Mouse (Mus musculus) G1E (cell line): ENCODE results near the gene Eapp. TPM values are rescaled to one million over a fixed set of nuclear protein-coding genes. Genes with fewer than 3 reads are reported as not detected.

Experiments
- ATAC-seq: 2 replicates; pipeline ENCODE4 v1.8.0; 2016; ENCODE audit warnings: mild to moderate bottlenecking; ENCODE audit not compliant: insufficient number of reproducible peaks, poor library complexity, low FRiP score, severe bottlenecking; ENCODE audit errors: extremely low read depth
- DNase-seq: peaks from one replicate; pipeline ENCODE4 v3.0.0; 2012; ENCODE audit warnings: low spot score
- H3K27me3 ChIP-seq: 2 replicates; pipeline ENCODE4 v1.6.1; 2012; ENCODE audit warnings: mild to moderate bottlenecking, low read length, inconsistent platforms; ENCODE audit not compliant: insufficient read depth
- H3K36me3 ChIP-seq: replicated peaks from 2 replicates; pipeline ENCODE3; 2012; ENCODE audit warnings: mild to moderate bottlenecking, inconsistent platforms
- H3K4me1 ChIP-seq: 2 replicates; pipeline ENCODE4 v1.6.1; 2012; ENCODE audit warnings: low read depth, low read length, inconsistent platforms, mixed read lengths; ENCODE audit not compliant: insufficient read depth
- H3K4me3 ChIP-seq: 2 replicates; pipeline ENCODE4 v1.5.1; 2012; ENCODE audit warnings: low read depth, mild to moderate bottlenecking, inconsistent platforms, low read length, moderate library complexity, mixed read lengths
- H3K9me3 ChIP-seq: replicated peaks from 2 replicates; pipeline ENCODE4 v1.6.1; 2012; ENCODE audit warnings: inconsistent platforms
- CTCF ChIP-seq: IDR thresholded peaks from 2 replicates; pipeline ENCODE4 v1.5.1; 2012; ENCODE audit warnings: low read depth, low read length, inconsistent platforms, mixed read lengths
- GATA1 ChIP-seq: IDR thresholded peaks from 2 replicates; pipeline ENCODE4 v1.6.1; 2012; ENCODE audit warnings: borderline replicate concordance, low read length, inconsistent platforms, mixed read lengths
- GATA2 ChIP-seq: IDR thresholded peaks from 2 replicates; pipeline ENCODE4 v1.6.1; 2012; ENCODE audit warnings: low read depth, low read length, inconsistent platforms, borderline replicate concordance
- POLR2AphosphoS5 ChIP-seq: IDR thresholded peaks from 2 replicates; pipeline ENCODE4 v1.6.1; 2012; ENCODE audit warnings: low read depth, low read length, inconsistent platforms; ENCODE audit not compliant: insufficient replicate concordance
- TAL1 ChIP-seq: conservative IDR thresholded peaks from 2 replicates; pipeline ENCODE4 v1.6.1; 2012; ENCODE audit warnings: low read depth, low read length, inconsistent platforms, mixed read lengths
- polyA plus RNA-seq: library from polyadenylated mRNA; stranded (reverse); fragments of >175 nt; gene quantifications from 2 replicates; pipeline ENCODE4 v1.2.3, GENCODE M21; 2012
- total RNA-seq, 2 experiments: library from RNA; stranded (forward) in 1 of 2; stranded (reverse) in 1 of 2; fragments of 200-1000 nt in 1 of 2; fragments of >200 nt in 1 of 2; fragmentation: Nextera tagmentation in 1 of 2; gene quantifications; 2 replicates each; pipeline ENCODE4 v1.2.3; 2014 to 2017

The Eapp gene
- total and polyA plus RNA-seq, 3 experiments, result 53.2 to 106 (median 98.9) TPM

GRCm38 (mm10) chr12:54694847-54695510 is 718 bp downstream of the Eapp start:
- peaks cover 54% of the 10 kb centered on the region for H3K4me1 ChIP-seq
- H3K36me3 ChIP-seq, result peaks cover 34% of the 10 kb centered on the region
- DNase-seq (no peak), ATAC-seq (no peak)
- no peak for TF ChIP-seq TAL1
- no peak for TF ChIP-seq POLR2AphosphoS5
- TF ChIP-seq GATA2, result no peak
- no peak for TF ChIP-seq GATA1
- no peak for TF ChIP-seq CTCF
- H3K9me3 ChIP-seq, result no peaks in the 10 kb centered on the region
- no peaks in the 10 kb centered on the region; the same call in 1 of the 2 replicates for H3K27me3 ChIP-seq
- peak overlapping the region; percentile 86 for H3K4me3 ChIP-seq

- H3K4me3 ChIP-seq, result no peak overlapping the region
- H3K36me3 ChIP-seq, result peaks cover 90% of the 10 kb centered on the region
- H3K9me3 ChIP-seq, result no peaks in the 10 kb centered on the region
- ATAC-seq (no peak), DNase-seq (no peak)
- H3K27me3 ChIP-seq, result no peaks in the 10 kb centered on the region
- peaks cover 19% of the 10 kb centered on the region for H3K4me1 ChIP-seq
- no peak for TF ChIP-seq CTCF
- no peak for TF ChIP-seq GATA2
- no peak for TF ChIP-seq GATA1
- TF ChIP-seq TAL1, result no peak
- TF ChIP-seq POLR2AphosphoS5, result no peak
Observed at GRCm38 (mm10) chr12:54689082-54689481, 6.6 kb downstream of the Eapp start.

- DNase-seq (no peak), ATAC-seq (peak; percentile 57; the same call in 1 of the 2 replicates)
- Histone ChIP-seq H3K36me3 (peaks cover 69% of the 10 kb centered on the region), H3K4me3 (no peak overlapping the region), H3K27me3 (no peaks in the 10 kb centered on the region), H3K9me3 (no peaks in the 10 kb centered on the region), H3K4me1 (peaks cover 5% of the 10 kb centered on the region; the same call in 1 of the 2 replicates)
- TF ChIP-seq CTCF, result peak; percentile 7; the same call in 1 of the 2 replicates
- TF ChIP-seq GATA2, result no peak
- no peak for TF ChIP-seq GATA1
Observed at GRCm38 (mm10) chr12:54683182-54683581, 12.5 kb downstream of the Eapp start.

- no peak for TF ChIP-seq TAL1
- no peak for TF ChIP-seq POLR2AphosphoS5
- TF ChIP-seq GATA1, result no peak
- no peak for TF ChIP-seq GATA2
- no peak for TF ChIP-seq CTCF
- Histone ChIP-seq H3K4me3 (no peak overlapping the region), H3K36me3 (peaks cover 80% of the 10 kb centered on the region)
Observed at GRCm38 (mm10) chr12:54676709-54677108, 19.0 kb downstream of the Eapp start.

GRCm38 (mm10) chr12:54675396-54675795 is 20.3 kb downstream of the Eapp start:
- peaks cover 89% of the 10 kb centered on the region for H3K36me3 ChIP-seq

More at GRCm38 (mm10) chr12:54676709-54677108, 19.0 kb downstream of the Eapp start:
- no peaks in the 10 kb centered on the region for H3K9me3 ChIP-seq
- DNase-seq (no peak), ATAC-seq (no peak)
- no peaks in the 10 kb centered on the region for H3K4me1 ChIP-seq
- no peaks in the 10 kb centered on the region for H3K27me3 ChIP-seq

DNA sequence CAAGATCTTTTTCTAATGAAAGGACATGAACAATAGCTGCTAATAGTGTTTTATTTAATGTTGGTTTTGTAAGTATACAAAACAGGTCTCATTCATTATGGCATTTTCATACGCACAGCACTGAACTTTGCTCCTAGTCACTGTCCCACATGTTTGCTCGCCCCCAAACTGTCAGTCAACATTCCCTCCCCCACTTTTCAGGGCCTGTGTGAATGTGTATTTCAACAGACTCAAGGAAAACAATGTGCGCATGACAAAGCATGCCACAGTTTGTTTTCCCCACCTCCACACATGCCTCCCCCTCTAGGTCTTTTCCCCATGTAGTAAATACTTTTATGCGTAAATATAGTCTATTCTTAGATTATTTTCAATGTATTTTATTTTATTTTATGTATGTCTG is 24.4 kb downstream of the Eapp start:
- ATAC-seq (no peak), DNase-seq (no peak)
- H3K4me3 ChIP-seq, result no peak overlapping the region
- no peak for TF ChIP-seq CTCF
- no peak for TF ChIP-seq GATA2
- TF ChIP-seq GATA1, result no peak
- no peak for TF ChIP-seq POLR2AphosphoS5
- TF ChIP-seq TAL1, result no peak
- H3K4me1 ChIP-seq, result peaks cover 3% of the 10 kb centered on the region; the same call in 1 of the 2 replicates
- peaks cover 73% of the 10 kb centered on the region for H3K36me3 ChIP-seq
- H3K9me3 ChIP-seq, result no peaks in the 10 kb centered on the region
- no peaks in the 10 kb centered on the region for H3K27me3 ChIP-seq

More at GRCm38 (mm10) chr12:54675396-54675795, 20.3 kb downstream of the Eapp start:
- H3K9me3 ChIP-seq, result no peaks in the 10 kb centered on the region
- TF ChIP-seq CTCF (no peak), GATA1 (no peak), TAL1 (no peak), POLR2AphosphoS5 (no peak), GATA2 (no peak)
- no peak overlapping the region for H3K4me3 ChIP-seq
- no peaks in the 10 kb centered on the region for H3K27me3 ChIP-seq
- H3K4me1 ChIP-seq, result no peaks in the 10 kb centered on the region
- ATAC-seq, result no peak
- no peak for DNase-seq
